Mouse (Mus musculus) heart, adult 2 months (tissue): Measurements from ENCODE around the gene Gm6871.

Experiments
- CTCF ChIP-seq: fragments of 200-600 bp; IDR thresholded peaks from 2 replicates; pipeline ENCODE4 v1.8.1; 2022; ENCODE audit warnings: antibody characterized with exemption, mild to moderate bottlenecking, moderate library complexity
- EP300 ChIP-seq: fragments of 200-500 bp; IDR thresholded peaks from 2 replicates; pipeline ENCODE4 v1.6.1; 2011; ENCODE audit warnings: low read depth, low read length, control low read depth; ENCODE audit not compliant: insufficient read depth
- POLR2A ChIP-seq: fragments of 200-500 bp; IDR thresholded peaks from 2 replicates; pipeline ENCODE4 v1.6.1; 2011; ENCODE audit warnings: mild to moderate bottlenecking, low read depth, low read length, control low read depth; ENCODE audit not compliant: insufficient read depth

GRCm38 (mm10) chr7:41599932-41600548 lies 26.6 kb upstream of the Gm6871 start:
- TF ChIP-seq POLR2A (no peak), CTCF (no peak), EP300 (no peak)
